Mouse (Mus musculus) embryo, embryonic 10.5 days (tissue): Measurements from ENCODE around the gene Umad1.

Experiments used
- DNase-seq: peaks from one replicate; pipeline ENCODE4 v3.0.0-alpha.2; 2015; ENCODE audit warnings: low spot score

The Umad1 gene

GRCm38 (mm10) chr6:8368198-8368864, 109.2 kb downstream of the Umad1 start:
- peak; percentile 28 for DNase-seq

- no peak for DNase-seq
Observed at GRCm38 (mm10) chr6:8370624-8371023, 111.5 kb downstream of the Umad1 start.

- DNase-seq = no peak
Observed at GRCm38 (mm10) chr6:8373051-8373450, 114.0 kb downstream of the Umad1 start.

- no peak for DNase-seq
Observed at GRCm38 (mm10) chr6:8373851-8374250, 114.8 kb downstream of the Umad1 start.

- DNase-seq = no peak
Observed at GRCm38 (mm10) chr6:8374290-8374689, 115.2 kb downstream of the Umad1 start.

- no peak for DNase-seq
Observed at GRCm38 (mm10) chr6:8374712-8375111, 115.6 kb downstream of the Umad1 start.

- DNase-seq = no peak
Observed at GRCm38 (mm10) chr6:8376351-8376750, 117.3 kb downstream of the Umad1 start.

- DNase-seq = no peak
Observed at GRCm38 (mm10) chr6:8377667-8378066, 118.6 kb downstream of the Umad1 start.

- DNase-seq = no peak
Observed at GRCm38 (mm10) chr6:8389307-8389706, 130.2 kb downstream of the Umad1 start.

GRCm38 (mm10) chr6:8390296-8390695, 131.2 kb downstream of the Umad1 start:
- DNase-seq = no peak

GRCm38 (mm10) chr6:8390935-8391334, 131.8 kb downstream of the Umad1 start:
- DNase-seq = no peak

- no peak for DNase-seq
Observed at GRCm38 (mm10) chr6:8393029-8393428, 133.9 kb downstream of the Umad1 start.

GRCm38 (mm10) chr6:8394044-8394443, 135.0 kb downstream of the Umad1 start:
- DNase-seq = no peak

- DNase-seq = peak; percentile 39
Observed at GRCm38 (mm10) chr6:8395061-8395460, 136.0 kb downstream of the Umad1 start.

GRCm38 (mm10) chr6:8397252-8397651, 138.2 kb downstream of the Umad1 start:
- no peak for DNase-seq

GRCm38 (mm10) chr6:8399710-8400109, 140.6 kb downstream of the Umad1 start:
- DNase-seq = no peak

GRCm38 (mm10) chr6:8403127-8403526, 144.0 kb downstream of the Umad1 start:
- no peak for DNase-seq

GRCm38 (mm10) chr6:8405844-8406243, 146.8 kb downstream of the Umad1 start:
- DNase-seq = no peak

- DNase-seq = no peak
Observed at GRCm38 (mm10) chr6:8408332-8408731, 149.2 kb downstream of the Umad1 start.

- DNase-seq = no peak
Observed at GRCm38 (mm10) chr6:8409865-8410264, 150.8 kb downstream of the Umad1 start.

GRCm38 (mm10) chr6:8412845-8413598, 153.9 kb downstream of the Umad1 start:
- no peak for DNase-seq

GRCm38 (mm10) chr6:8414020-8414419, 154.9 kb downstream of the Umad1 start:
- DNase-seq = no peak

GRCm38 (mm10) chr6:8415823-8416222, 156.7 kb downstream of the Umad1 start:
- DNase-seq = no peak
